Mouse (Mus musculus) midbrain, embryonic 13.5 days (tissue): Measurements from ENCODE around the gene Nme6. TPM values are rescaled to one million over a fixed set of nuclear protein-coding genes. Genes with fewer than 3 reads are reported as not detected.

Experiments
- ATAC-seq: fragments of 200-750 bp; cut with Nextera tagmentation; 2 replicates; pipeline ENCODE4 v1.8.0; 2017; ENCODE audit warnings: mild to moderate bottlenecking, moderate TSS enrichment, moderate library complexity
- H3K27ac ChIP-seq: fragments of 300-500 bp; sonication (generic); 2 replicates; pipeline ENCODE4 v1.5.1; 2015; ENCODE audit warnings: inconsistent platforms, mild to moderate bottlenecking, moderate library complexity
- H3K27me3 ChIP-seq: fragments of 300-500 bp; sonication (generic); 2 replicates; pipeline ENCODE4 v1.6.1; 2015; ENCODE audit warnings: mild to moderate bottlenecking, inconsistent platforms
- H3K36me3 ChIP-seq: fragments of 300-500 bp; sonication (generic); 2 replicates; pipeline ENCODE4 v1.6.1; 2015; ENCODE audit warnings: mild to moderate bottlenecking, inconsistent platforms
- H3K4me1 ChIP-seq: fragments of 300-500 bp; sonication (generic); replicated peaks from 2 replicates; pipeline ENCODE4 v1.6.1; 2015; ENCODE audit warnings: inconsistent platforms
- H3K4me2 ChIP-seq: fragments of 300-500 bp; sonication (generic); replicated peaks from 2 replicates; pipeline ENCODE4 v1.6.1; 2015; ENCODE audit warnings: moderate library complexity, mild to moderate bottlenecking, inconsistent platforms
- H3K4me3 ChIP-seq: fragments of 300-500 bp; sonication (generic); replicated peaks from 2 replicates; pipeline ENCODE4 v1.5.1; 2015; ENCODE audit warnings: mild to moderate bottlenecking, inconsistent platforms
- H3K9ac ChIP-seq: fragments of 300-500 bp; sonication (generic); replicated peaks from 2 replicates; pipeline ENCODE4 v1.6.1; 2015; ENCODE audit warnings: mild to moderate bottlenecking, inconsistent platforms
- H3K9me3 ChIP-seq: fragments of 300-500 bp; sonication (generic); 2 replicates; pipeline ENCODE4 v1.6.1; 2016; ENCODE audit warnings: mild to moderate bottlenecking, inconsistent platforms
- WGBS: fragments of 180-500 bp; shearing (Covaris S2); methylation state at CpG from one replicate; pipeline ENCODE4 v1.1.7; 2015; 5-methylcytosine and 5-hydroxymethylcytosine counted together
- polyA plus RNA-seq: library from polyadenylated mRNA; unstranded; fragments of >200 nt; fragmentation: Nextera tagmentation; extraction: Ambion mirVana; gene quantifications from 2 replicates; pipeline ENCODE4 v1.2.1, GENCODE M21; 2015

The Nme6 gene
- polyA plus RNA-seq, 1 experiment from 2014 or later = 71.3 TPM

- no peak overlapping the region for H3K9ac ChIP-seq
- no peak overlapping the region for H3K27ac ChIP-seq
- H3K4me1 ChIP-seq = no peaks in the 10 kb centered on the region
- no peak overlapping the region for H3K4me3 ChIP-seq
- ATAC-seq = no peak
- no peaks in the 10 kb centered on the region for H3K9me3 ChIP-seq
- H3K27me3 ChIP-seq = no peaks in the 10 kb centered on the region
- peaks cover 13% of the 10 kb centered on the region for H3K36me3 ChIP-seq
- WGBS = 76% methylated on average over 4 of the region's 4 CpGs
- no peak overlapping the region for H3K4me2 ChIP-seq
Measured at GRCm38 (mm10) chr9:109825739-109826138, 6.8 kb upstream of the Nme6 start.

- WGBS = 73% methylated on average over 5 of the region's 5 CpGs
- Histone ChIP-seq H3K27ac (no peak overlapping the region), H3K9me3 (no peaks in the 10 kb centered on the region)
Measured at GRCm38 (mm10) chr9:109826181-109826580, 6.4 kb upstream of the Nme6 start.

GRCm38 (mm10) chr9:109833088-109833412, 501 bp downstream of the Nme6 start:
- Histone ChIP-seq H3K4me3 (peak overlapping the region; percentile 57), H3K27ac (no peak overlapping the region), H3K36me3 (peaks cover 36% of the 10 kb centered on the region), H3K4me2 (peak overlapping the region; percentile 93), H3K9me3 (no peaks in the 10 kb centered on the region), H3K9ac (peak overlapping the region; percentile 60), H3K4me1 (peaks cover 11% of the 10 kb centered on the region), H3K27me3 (no peaks in the 10 kb centered on the region)
- ATAC-seq = peak; percentile 80
- WGBS = 13% methylated on average over 6 of the region's 6 CpGs

More at GRCm38 (mm10) chr9:109826181-109826580, 6.4 kb upstream of the Nme6 start:
- Histone ChIP-seq H3K27me3 (no peaks in the 10 kb centered on the region), H3K4me1 (no peaks in the 10 kb centered on the region), H3K4me2 (no peak overlapping the region), H3K4me3 (no peak overlapping the region), H3K9ac (no peak overlapping the region), H3K36me3 (peaks cover 15% of the 10 kb centered on the region)
- no peak for ATAC-seq

GRCm38 (mm10) chr9:109849312-109849758, 16.8 kb downstream of the Nme6 start, which contains the start of gene Camp:
TSS of gene Camp (minus strand) at chr9:109849617.
- Histone ChIP-seq H3K27me3 (no peaks in the 10 kb centered on the region), H3K9ac (no peak within 1 kb of the TSS), H3K4me1 (no peaks in the 10 kb centered on the region), H3K36me3 (peaks cover 7% of the 10 kb centered on the region; the same call in 1 of the 2 replicates), H3K4me3 (no peak within 1 kb of the TSS), H3K27ac (no peak within 1 kb of the TSS), H3K4me2 (no peak within 1 kb of the TSS), H3K9me3 (no peaks in the 10 kb centered on the region)
- ATAC-seq = no peak
- WGBS = 76% methylated on average over 6 of the region's 6 CpGs

GRCm38 (mm10) chr9:109850099-109850498, 17.6 kb downstream of the Nme6 start:
- H3K4me3 ChIP-seq = no peak overlapping the region
- ATAC-seq = no peak
- no peak overlapping the region for H3K9ac ChIP-seq
- no peak overlapping the region for H3K27ac ChIP-seq
- H3K36me3 ChIP-seq = peaks cover 6% of the 10 kb centered on the region; the same call in 1 of the 2 replicates
- H3K27me3 ChIP-seq = no peaks in the 10 kb centered on the region
- H3K4me1 ChIP-seq = no peaks in the 10 kb centered on the region
- 92% methylated on average over 5 of the region's 5 CpGs for WGBS
- no peaks in the 10 kb centered on the region for H3K9me3 ChIP-seq
- H3K4me2 ChIP-seq = no peak overlapping the region

- 77% methylated on average over 2 of the region's 2 CpGs for WGBS
- Histone ChIP-seq H3K4me2 (no peak overlapping the region), H3K36me3 (no peaks in the 10 kb centered on the region), H3K4me1 (no peaks in the 10 kb centered on the region), H3K4me3 (no peak overlapping the region), H3K9me3 (no peaks in the 10 kb centered on the region), H3K27me3 (no peaks in the 10 kb centered on the region), H3K27ac (no peak overlapping the region), H3K9ac (no peak overlapping the region)
- ATAC-seq = no peak
Measured at GRCm38 (mm10) chr9:109854341-109854740, 21.8 kb downstream of the Nme6 start.

GRCm38 (mm10) chr9:109855947-109856346, 23.4 kb downstream of the Nme6 start:
- H3K9me3 ChIP-seq = no peaks in the 10 kb centered on the region
- no peak overlapping the region for H3K27ac ChIP-seq
- H3K4me1 ChIP-seq = no peaks in the 10 kb centered on the region
- H3K9ac ChIP-seq = no peak overlapping the region
- H3K36me3 ChIP-seq = no peaks in the 10 kb centered on the region
- H3K4me3 ChIP-seq = no peak overlapping the region
- WGBS = 78% methylated on average over 6 of the region's 6 CpGs
- H3K4me2 ChIP-seq = no peak overlapping the region
- H3K27me3 ChIP-seq = no peaks in the 10 kb centered on the region
- no peak for ATAC-seq

- Histone ChIP-seq H3K4me2 (peak overlapping the region; percentile 25), H3K4me3 (no peak overlapping the region), H3K27ac (no peak overlapping the region), H3K36me3 (no peaks in the 10 kb centered on the region), H3K27me3 (peaks cover 8% of the 10 kb centered on the region; the same call in 1 of the 2 replicates), H3K9me3 (no peaks in the 10 kb centered on the region), H3K4me1 (no peaks in the 10 kb centered on the region), H3K9ac (0 out of 2 replicates have a peak overlapping the region, but pooled peaks have one; percentile 0)
- 19% methylated on average over 20 of the region's 20 CpGs for WGBS
- peak; percentile 50; the same call in 1 of the 2 replicates for ATAC-seq
Measured at GRCm38 (mm10) chr9:109862397-109863044, 30.0 kb downstream of the Nme6 start.

- Histone ChIP-seq H3K9ac (0 out of 2 replicates have a peak overlapping the region, but pooled peaks have one; percentile 0), H3K27me3 (peaks cover 8% of the 10 kb centered on the region; the same call in 1 of the 2 replicates), H3K36me3 (no peaks in the 10 kb centered on the region), H3K9me3 (no peaks in the 10 kb centered on the region), H3K4me3 (no peak overlapping the region), H3K27ac (no peak overlapping the region), H3K4me2 (no peak overlapping the region), H3K4me1 (no peaks in the 10 kb centered on the region)
- 69% methylated on average over 3 of the region's 3 CpGs for WGBS
- ATAC-seq = no peak
Measured at GRCm38 (mm10) chr9:109863085-109863484, 30.5 kb downstream of the Nme6 start.

GRCm38 (mm10) chr9:109866218-109866617, 33.7 kb downstream of the Nme6 start:
- WGBS = 75% methylated on average over 2 of the region's 2 CpGs
- H3K4me3 ChIP-seq = no peak overlapping the region
- H3K9ac ChIP-seq = no peak overlapping the region
- no peaks in the 10 kb centered on the region for H3K4me1 ChIP-seq
- H3K4me2 ChIP-seq = no peak overlapping the region
- ATAC-seq = no peak
- H3K27ac ChIP-seq = no peak overlapping the region
- H3K27me3 ChIP-seq = peaks cover 8% of the 10 kb centered on the region; the same call in 1 of the 2 replicates
- no peaks in the 10 kb centered on the region for H3K9me3 ChIP-seq
- no peaks in the 10 kb centered on the region for H3K36me3 ChIP-seq

GRCm38 (mm10) chr9:109870983-109871572, 38.5 kb downstream of the Nme6 start:
- H3K27me3 ChIP-seq = no peaks in the 10 kb centered on the region; the same call in 1 of the 2 replicates
- no peak overlapping the region for H3K4me2 ChIP-seq
- H3K9ac ChIP-seq = no peak overlapping the region
- no peak overlapping the region for H3K4me3 ChIP-seq
- H3K4me1 ChIP-seq = no peaks in the 10 kb centered on the region
- ATAC-seq = no peak
- H3K9me3 ChIP-seq = no peaks in the 10 kb centered on the region
- H3K27ac ChIP-seq = no peak overlapping the region
- no peaks in the 10 kb centered on the region for H3K36me3 ChIP-seq
- 41% methylated on average over 6 of the region's 6 CpGs for WGBS

GRCm38 (mm10) chr9:109874797-109875691, 42.5 kb downstream of the Nme6 start, which contains the start of gene Cdc25a:
TSS of gene Cdc25a (plus strand) at chr9:109875579.
- Histone ChIP-seq H3K9me3 (no peaks in the 10 kb centered on the region), H3K9ac (peak within 1 kb of the TSS; percentile 92), H3K27ac (peak within 1 kb of the TSS; percentile 72), H3K4me3 (peak within 1 kb of the TSS; percentile 96), H3K27me3 (no peaks in the 10 kb centered on the region), H3K4me2 (peak within 1 kb of the TSS; percentile 90), H3K4me1 (peaks cover 18% of the 10 kb centered on the region), H3K36me3 (peaks cover 20% of the 10 kb centered on the region)
- 5% methylated on average over 33 of the region's 33 CpGs for WGBS
- peak; percentile 94 for ATAC-seq
